Mouse (Mus musculus) embryonic facial prominence, embryonic 12.5 days (tissue): ENCODE results near the gene Foxn3. TPM values are rescaled to one million over a fixed set of nuclear protein-coding genes. Genes with fewer than 3 reads are reported as not detected.

ENCODE experiments used
- ATAC-seq: fragments of 200-750 bp; cut with Nextera tagmentation; 2 replicates; pipeline ENCODE4 v1.8.0; 2017; ENCODE audit not compliant: insufficient number of reproducible peaks, insufficient read depth, low FRiP score, low TSS enrichment
- H3K27ac ChIP-seq: fragments of 300-500 bp; sonication (generic); 2 replicates; pipeline ENCODE4 v1.5.1; 2016; ENCODE audit warnings: mild to moderate bottlenecking
- H3K27me3 ChIP-seq: fragments of 300-500 bp; sonication (generic); 2 replicates; pipeline ENCODE4 v1.6.1; 2016; ENCODE audit warnings: mild to moderate bottlenecking, moderate library complexity
- H3K36me3 ChIP-seq: fragments of 300-500 bp; sonication (generic); 2 replicates; pipeline ENCODE4 v1.6.1; 2016; ENCODE audit warnings: mild to moderate bottlenecking
- H3K4me1 ChIP-seq: fragments of 300-500 bp; sonication (generic); 2 replicates; pipeline ENCODE4 v1.6.1; 2016
- H3K4me2 ChIP-seq: fragments of 300-500 bp; sonication (generic); replicated peaks from 2 replicates; pipeline ENCODE4 v1.6.1; 2016; ENCODE audit warnings: mild to moderate bottlenecking, moderate library complexity
- H3K4me3 ChIP-seq: fragments of 300-500 bp; sonication (generic); 2 replicates; pipeline ENCODE4 v1.5.1; 2016; ENCODE audit warnings: mild to moderate bottlenecking
- H3K9ac ChIP-seq: fragments of 300-500 bp; sonication (generic); 2 replicates; pipeline ENCODE4 v1.6.1; 2016; ENCODE audit warnings: mild to moderate bottlenecking, moderate library complexity
- H3K9me3 ChIP-seq: fragments of 300-500 bp; sonication (generic); 2 replicates; pipeline ENCODE4 v1.6.1; 2016; ENCODE audit warnings: mild to moderate bottlenecking, moderate library complexity
- WGBS: fragments of 180-500 bp; shearing (Covaris S2); methylation state at CpG from one replicate; pipeline ENCODE4 v1.1.7; 2016; 5-methylcytosine and 5-hydroxymethylcytosine counted together
- polyA plus RNA-seq: library from polyadenylated mRNA; unstranded; fragments of >200 nt; fragmentation: Nextera tagmentation; extraction: Ambion mirVana; gene quantifications from 2 replicates; pipeline ENCODE4 v1.2.1, GENCODE M21; 2016

Foxn3 gene
- polyA plus RNA-seq, 1 experiment from 2014 or later: 101 TPM

DNA sequence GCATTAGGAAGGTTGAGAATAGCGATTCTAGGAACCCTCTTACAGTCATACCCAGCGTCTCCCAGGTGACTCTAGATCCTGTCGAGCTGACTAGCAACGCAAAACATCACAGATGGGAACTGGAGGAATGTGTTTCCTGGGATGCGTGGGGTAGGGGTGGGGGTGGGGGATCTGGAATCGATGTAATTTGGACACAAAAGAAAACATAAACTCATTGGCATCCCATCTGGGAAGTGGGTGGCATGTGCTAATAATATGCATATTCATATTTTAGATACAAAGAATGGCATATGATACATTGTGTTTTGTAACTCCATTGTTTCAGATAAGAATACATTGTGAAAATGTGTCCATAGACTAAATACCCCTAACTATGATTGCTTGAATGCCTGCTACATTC is 393.5 kb downstream of the Foxn3 start:
- Histone ChIP-seq H3K9me3 (no peaks in the 10 kb centered on the region), H3K27me3 (no peaks in the 10 kb centered on the region), H3K27ac (no peak overlapping the region), H3K9ac (no peak overlapping the region), H3K4me2 (no peak overlapping the region), H3K4me3 (no peak overlapping the region), H3K36me3 (no peaks in the 10 kb centered on the region), H3K4me1 (no peaks in the 10 kb centered on the region)
- ATAC-seq: no peak
- 84% methylated on average over 6 of the region's 6 CpGs for WGBS

DNA sequence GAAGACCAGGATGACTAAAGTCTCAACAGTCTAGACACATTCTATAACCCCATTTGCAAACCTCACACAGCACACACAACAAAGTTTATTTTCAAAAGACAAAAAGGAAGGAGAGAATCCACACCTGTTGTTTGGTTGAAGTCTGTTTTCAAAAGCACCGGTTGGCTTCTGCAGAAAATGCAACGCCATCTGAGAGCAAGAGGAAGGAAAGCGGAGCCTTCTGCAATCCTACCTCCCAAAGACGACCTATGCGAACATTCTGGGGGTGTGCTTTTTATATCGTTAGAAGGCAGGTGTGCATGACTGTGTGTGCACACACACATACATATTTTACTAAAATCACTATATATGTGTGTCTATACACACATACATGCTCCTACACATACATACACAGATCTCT is 397.3 kb downstream of the Foxn3 start:
- no peaks in the 10 kb centered on the region for H3K4me1 ChIP-seq
- no peak for ATAC-seq
- 90% methylated on average over 6 of the region's 6 CpGs for WGBS
- no peak overlapping the region for H3K27ac ChIP-seq
- no peaks in the 10 kb centered on the region for H3K27me3 ChIP-seq
- no peaks in the 10 kb centered on the region for H3K9me3 ChIP-seq
- H3K4me2 ChIP-seq: no peak overlapping the region
- no peaks in the 10 kb centered on the region for H3K36me3 ChIP-seq
- no peak overlapping the region for H3K9ac ChIP-seq
- H3K4me3 ChIP-seq: no peak overlapping the region

DNA sequence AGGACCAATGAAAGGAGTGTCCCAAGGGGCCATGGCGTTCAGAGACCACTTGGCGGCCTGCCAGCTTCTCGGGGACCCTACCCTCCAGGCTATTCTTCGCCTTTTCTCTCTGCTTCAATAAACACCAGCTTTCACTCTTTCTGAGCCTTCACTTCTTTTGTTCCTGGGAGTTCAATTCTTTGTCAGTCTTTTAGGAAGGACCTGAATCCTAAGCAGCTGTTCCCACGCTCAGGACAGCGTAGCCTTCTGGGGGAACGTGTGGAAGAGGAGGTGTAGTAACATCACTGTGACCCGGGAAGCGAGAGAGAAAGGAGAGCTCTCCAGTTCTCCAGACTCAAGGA is 400.1 kb downstream of the Foxn3 start:
- no peaks in the 10 kb centered on the region for H3K4me1 ChIP-seq
- WGBS: 80% methylated on average over 9 of the region's 9 CpGs
- H3K9ac ChIP-seq: no peak overlapping the region
- H3K36me3 ChIP-seq: no peaks in the 10 kb centered on the region
- H3K27me3 ChIP-seq: no peaks in the 10 kb centered on the region
- H3K4me2 ChIP-seq: no peak overlapping the region
- ATAC-seq: no peak
- no peak overlapping the region for H3K27ac ChIP-seq
- H3K4me3 ChIP-seq: no peak overlapping the region
- H3K9me3 ChIP-seq: peaks cover 3% of the 10 kb centered on the region; the same call in 1 of the 2 replicates

DNA sequence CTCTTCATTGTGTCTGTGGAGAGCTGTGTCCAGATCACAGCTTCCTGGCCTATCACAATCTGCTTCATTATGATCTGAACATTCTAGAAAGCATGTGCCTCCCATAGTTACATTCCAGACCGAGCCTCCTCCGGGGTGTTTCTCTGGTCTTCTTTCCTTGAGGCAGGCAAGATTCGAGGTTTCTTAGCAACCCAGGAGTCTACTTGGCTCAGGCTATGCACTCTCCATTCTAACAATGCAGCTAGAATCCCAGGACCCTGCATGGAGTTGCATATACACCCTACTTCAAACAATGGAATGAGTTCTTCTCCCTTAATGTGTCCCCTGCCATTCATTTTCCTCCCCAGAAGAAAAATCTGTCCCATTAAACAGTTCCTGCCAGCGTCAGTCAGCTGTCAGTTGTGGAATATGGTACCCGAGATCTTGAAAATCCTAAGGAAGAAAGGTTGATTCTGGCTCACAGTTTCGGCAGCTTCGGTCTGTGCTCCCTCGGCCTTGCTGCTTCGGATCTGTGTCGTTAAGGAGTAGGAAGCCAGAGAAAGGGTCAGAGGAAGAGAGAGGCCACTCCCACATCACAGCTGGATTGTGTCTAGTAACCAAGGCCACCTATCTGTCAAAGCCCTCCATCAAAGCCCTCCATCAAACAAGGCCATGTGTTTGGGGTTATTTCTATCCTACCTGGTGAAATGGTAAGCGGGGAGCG is 400.6 kb downstream of the Foxn3 start:
- no peak overlapping the region for H3K27ac ChIP-seq
- no peaks in the 10 kb centered on the region for H3K4me1 ChIP-seq
- H3K27me3 ChIP-seq: no peaks in the 10 kb centered on the region
- no peaks in the 10 kb centered on the region for H3K36me3 ChIP-seq
- ATAC-seq: no peak
- 82% methylated on average over 12 of the region's 12 CpGs for WGBS
- peaks cover 5% of the 10 kb centered on the region; the same call in 1 of the 2 replicates for H3K9me3 ChIP-seq
- no peak overlapping the region for H3K9ac ChIP-seq
- H3K4me3 ChIP-seq: no peak overlapping the region
- no peak overlapping the region for H3K4me2 ChIP-seq

DNA sequence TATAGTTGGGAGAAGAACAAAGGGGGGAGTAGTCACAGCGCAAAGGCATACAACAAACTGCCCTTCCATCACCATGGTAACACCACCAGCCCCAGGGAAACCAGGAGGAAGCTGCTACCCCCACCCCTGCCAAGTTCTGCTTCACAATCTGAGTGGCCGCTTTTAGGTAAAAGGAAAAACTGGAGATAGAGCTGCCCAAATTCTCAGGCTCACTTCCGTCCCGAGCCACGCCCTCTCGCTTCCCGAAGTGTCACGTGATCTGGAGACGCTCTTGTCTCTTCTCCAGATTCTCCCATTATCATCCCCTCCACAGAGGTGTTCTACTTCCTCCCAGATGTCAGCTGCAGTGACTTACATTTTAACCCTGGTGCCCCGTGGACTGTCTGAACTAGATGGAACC is 401.2 kb downstream of the Foxn3 start:
- Histone ChIP-seq H3K9ac (no peak overlapping the region), H3K36me3 (no peaks in the 10 kb centered on the region), H3K27me3 (no peaks in the 10 kb centered on the region), H3K4me3 (no peak overlapping the region), H3K4me1 (no peaks in the 10 kb centered on the region), H3K27ac (no peak overlapping the region), H3K4me2 (no peak overlapping the region), H3K9me3 (peaks cover 5% of the 10 kb centered on the region; the same call in 1 of the 2 replicates)
- WGBS: 78% methylated on average over 10 of the region's 10 CpGs
- ATAC-seq: no peak

DNA sequence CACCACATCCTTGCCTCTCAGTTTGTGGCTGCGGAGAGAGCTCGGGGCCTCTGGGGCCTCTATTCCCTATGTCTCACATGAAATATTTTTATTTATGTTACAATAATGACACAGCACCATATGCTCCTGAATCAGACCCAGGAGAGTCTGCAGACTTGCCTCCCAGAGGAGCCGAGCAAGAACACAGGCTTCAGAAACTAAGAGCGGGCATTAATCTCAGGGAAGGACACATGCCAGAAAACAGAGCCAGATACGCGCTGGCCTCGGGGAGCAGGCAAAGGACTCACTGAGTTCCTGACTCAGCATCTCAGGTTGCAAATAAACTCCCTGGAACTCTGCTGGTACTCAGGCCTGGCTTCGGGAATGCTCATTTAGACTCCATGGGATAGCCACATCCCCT is 403.3 kb downstream of the Foxn3 start:
- no peak for ATAC-seq
- H3K9me3 ChIP-seq: peaks cover 5% of the 10 kb centered on the region; the same call in 1 of the 2 replicates
- H3K9ac ChIP-seq: no peak overlapping the region
- H3K4me2 ChIP-seq: no peak overlapping the region
- H3K27me3 ChIP-seq: no peaks in the 10 kb centered on the region
- 84% methylated on average over 8 of the region's 8 CpGs for WGBS
- H3K36me3 ChIP-seq: no peaks in the 10 kb centered on the region
- no peaks in the 10 kb centered on the region for H3K4me1 ChIP-seq
- H3K27ac ChIP-seq: no peak overlapping the region
- H3K4me3 ChIP-seq: no peak overlapping the region

DNA sequence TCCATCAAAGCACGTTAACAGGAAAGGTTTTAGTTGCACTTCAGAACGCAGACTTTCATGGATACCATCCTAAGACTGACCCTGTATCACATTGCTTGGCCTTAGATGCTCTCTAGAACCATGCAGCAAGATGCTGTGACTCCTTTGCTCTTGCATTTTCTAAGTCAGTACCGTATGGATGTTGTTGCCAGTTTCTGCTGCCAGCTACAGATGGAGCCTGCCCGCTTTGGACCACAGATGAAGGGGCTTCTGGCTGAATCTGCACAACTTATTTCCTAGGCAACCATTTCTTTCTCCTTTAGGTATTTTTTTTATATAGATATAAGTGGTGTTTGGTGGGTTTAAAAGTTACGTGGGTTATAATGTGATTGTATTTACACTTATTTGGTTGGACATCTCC is 407.5 kb downstream of the Foxn3 start:
- Histone ChIP-seq H3K4me2 (no peak overlapping the region), H3K27me3 (no peaks in the 10 kb centered on the region), H3K9ac (no peak overlapping the region), H3K27ac (no peak overlapping the region), H3K36me3 (no peaks in the 10 kb centered on the region), H3K4me3 (no peak overlapping the region), H3K4me1 (no peaks in the 10 kb centered on the region), H3K9me3 (peaks cover 5% of the 10 kb centered on the region; the same call in 1 of the 2 replicates)
- no peak for ATAC-seq
- whole genome bisulfite sequencing: 86% methylated on average over 5 of the region's 5 CpGs

DNA sequence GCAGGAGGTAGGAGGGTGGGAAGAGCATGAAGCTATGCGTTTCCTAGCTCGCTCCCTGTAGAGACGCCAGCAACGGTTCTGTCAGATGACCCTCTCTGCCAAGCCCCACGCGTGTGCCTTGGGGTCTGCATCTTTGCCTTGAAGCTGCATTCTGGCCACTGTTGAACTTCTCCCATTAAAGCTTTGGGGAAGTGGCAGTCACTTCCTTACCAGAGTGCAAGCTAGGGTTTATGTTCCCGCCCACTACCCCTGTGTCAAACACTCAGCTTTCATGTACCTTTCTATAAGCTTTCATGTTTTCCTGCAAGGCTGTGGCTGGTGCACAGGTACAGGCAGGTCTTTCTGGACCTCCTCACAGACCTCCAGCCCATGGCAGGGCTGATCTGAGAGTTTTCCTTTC is 409.2 kb downstream of the Foxn3 start:
- no peaks in the 10 kb centered on the region for H3K4me1 ChIP-seq
- no peaks in the 10 kb centered on the region for H3K27me3 ChIP-seq
- no peak overlapping the region for H3K9ac ChIP-seq
- no peak for ATAC-seq
- no peak overlapping the region for H3K27ac ChIP-seq
- WGBS: 76% methylated on average over 7 of the region's 7 CpGs
- no peaks in the 10 kb centered on the region for H3K36me3 ChIP-seq
- no peak overlapping the region for H3K4me2 ChIP-seq
- H3K9me3 ChIP-seq: peaks cover 5% of the 10 kb centered on the region; the same call in 1 of the 2 replicates
- H3K4me3 ChIP-seq: no peak overlapping the region

DNA sequence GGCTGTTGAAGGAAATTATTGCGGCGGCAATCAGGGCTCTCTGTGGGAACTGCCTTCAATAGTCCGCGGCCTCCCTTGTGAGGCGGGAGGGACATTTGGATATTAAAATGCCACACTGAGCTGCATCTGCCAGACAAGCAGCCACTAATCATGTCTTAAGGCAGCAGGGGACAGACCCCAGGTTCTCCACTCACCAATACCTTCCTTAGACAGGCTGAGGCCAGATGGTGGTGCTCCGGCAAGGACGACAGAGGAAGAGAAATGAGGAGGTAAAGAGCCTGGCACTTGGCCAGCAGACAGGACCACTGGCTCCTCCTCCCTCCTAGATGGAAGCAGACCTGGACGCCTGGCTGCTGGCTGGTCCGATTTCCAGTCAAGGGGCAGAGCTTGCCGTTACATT is 409.7 kb downstream of the Foxn3 start:
- no peaks in the 10 kb centered on the region for H3K36me3 ChIP-seq
- no peaks in the 10 kb centered on the region for H3K4me1 ChIP-seq
- H3K4me3 ChIP-seq: no peak overlapping the region
- no peak overlapping the region for H3K9ac ChIP-seq
- ATAC-seq: no peak
- H3K9me3 ChIP-seq: peaks cover 5% of the 10 kb centered on the region; the same call in 1 of the 2 replicates
- no peaks in the 10 kb centered on the region for H3K27me3 ChIP-seq
- WGBS: 65% methylated on average over 10 of the region's 10 CpGs
- H3K4me2 ChIP-seq: no peak overlapping the region
- no peak overlapping the region for H3K27ac ChIP-seq

DNA sequence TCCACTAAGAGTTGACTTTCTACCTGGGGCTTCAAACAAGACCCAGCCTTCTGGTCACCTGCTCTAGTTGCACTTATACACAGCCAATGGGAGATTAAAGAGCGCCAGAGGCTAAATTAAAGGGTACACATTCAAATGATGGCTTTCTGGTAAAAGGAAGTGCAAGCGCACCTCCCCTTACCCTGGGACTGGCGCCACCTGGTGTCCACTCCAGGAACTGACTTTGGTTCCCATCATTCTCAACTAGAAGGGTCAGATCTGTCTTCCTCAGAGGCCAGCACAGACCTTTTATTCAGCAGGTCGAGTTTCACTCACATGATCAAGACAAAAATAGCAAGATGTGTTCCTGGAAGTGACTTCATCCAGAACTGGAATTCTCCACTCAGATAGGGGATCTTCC is 413.3 kb downstream of the Foxn3 start:
- Histone ChIP-seq H3K36me3 (no peaks in the 10 kb centered on the region), H3K4me1 (no peaks in the 10 kb centered on the region), H3K27me3 (no peaks in the 10 kb centered on the region), H3K4me2 (no peak overlapping the region), H3K9ac (no peak overlapping the region), H3K4me3 (no peak overlapping the region), H3K27ac (no peak overlapping the region), H3K9me3 (no peaks in the 10 kb centered on the region)
- WGBS: 45% methylated on average over 4 of the region's 4 CpGs
- ATAC-seq: no peak

DNA sequence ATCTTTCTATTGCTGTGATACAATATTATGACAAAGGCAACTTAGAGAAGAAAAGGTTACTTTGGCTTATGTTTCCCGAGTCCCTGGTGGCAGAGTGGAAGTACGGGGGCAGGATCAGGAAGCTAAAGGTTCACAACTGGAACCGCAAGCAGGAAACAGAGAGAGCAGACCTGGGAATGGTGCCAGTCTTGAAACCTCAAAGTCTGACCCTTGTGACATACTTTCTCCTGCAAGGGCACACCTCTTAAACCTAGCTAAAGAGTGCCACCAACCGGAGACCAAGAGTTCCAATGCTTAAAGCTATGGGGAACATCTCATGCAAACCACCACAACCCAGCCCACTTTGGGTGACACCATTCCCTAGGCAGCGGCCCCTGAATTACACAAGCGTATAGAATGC is 414.2 kb downstream of the Foxn3 start:
- Histone ChIP-seq H3K4me2 (no peak overlapping the region), H3K4me3 (no peak overlapping the region), H3K27me3 (no peaks in the 10 kb centered on the region), H3K36me3 (no peaks in the 10 kb centered on the region), H3K9me3 (no peaks in the 10 kb centered on the region), H3K27ac (no peak overlapping the region), H3K9ac (no peak overlapping the region), H3K4me1 (no peaks in the 10 kb centered on the region)
- 92% methylated on average over 6 of the region's 6 CpGs for WGBS
- ATAC-seq: no peak
